Mouse (Mus musculus): ENCODE data around the gene Enpp3. TPM values are rescaled to one million over a fixed set of nuclear protein-coding genes. Genes with fewer than 3 reads are reported as not detected.

Enpp3 gene
- total and polyA plus RNA-seq, 2 experiments from 2014 or later: 1.5 to 4.0 TPM

- Histone ChIP-seq H3K4me2 (ENCODE audit: low read depth, low read length) (no peak overlapping the region), H3K9ac (replicated peaks; ENCODE audit: low read length) (no peak overlapping the region), H3K4me3 (ENCODE audit: low read length) (no peak overlapping the region), H3K4me1 (ENCODE audit: insufficient read depth, low read length) (no peaks in the 10 kb centered on the region), H3K27ac (no peak overlapping the region), H3K27me3 (ENCODE audit: insufficient read depth, low read length) (no peaks in the 10 kb centered on the region), H3K9me3 (ENCODE audit: low read length) (no peaks in the 10 kb centered on the region), H3K36me3 (ENCODE audit: insufficient read depth, low read length) (no peaks in the 10 kb centered on the region)
- ATAC-seq (no peak), DNase-seq (ENCODE audit: low spot score) (no peak)
- TF ChIP-seq CTCF (IDR thresholded peaks at IDR 0.05; ENCODE audit: low read depth): no peak
- 83% methylated on average over 12 of the region's 15 CpGs for WGBS
Observed at GRCm38 (mm10) chr10:24831377-24832095, 11.1 kb downstream of the Enpp3 start.

GRCm38 (mm10) chr10:24830448-24830847, 12.2 kb downstream of the Enpp3 start:
- no peak overlapping the region for H3K4me3 ChIP-seq (ENCODE audit: low read length)
- DNase-seq (ENCODE audit: low spot score) (no peak), ATAC-seq (no peak)
- no peaks in the 10 kb centered on the region for H3K9me3 ChIP-seq (ENCODE audit: low read length)
- no peaks in the 10 kb centered on the region for H3K27me3 ChIP-seq (ENCODE audit: insufficient read depth, low read length)
- no peaks in the 10 kb centered on the region for H3K36me3 ChIP-seq (ENCODE audit: insufficient read depth, low read length)
- H3K4me2 ChIP-seq (ENCODE audit: low read depth, low read length): no peak overlapping the region
- WGBS: 89% methylated on average over 5 of the region's 5 CpGs
- H3K4me1 ChIP-seq (ENCODE audit: insufficient read depth, low read length): no peaks in the 10 kb centered on the region
- H3K27ac ChIP-seq: no peak overlapping the region
- H3K9ac ChIP-seq (replicated peaks; ENCODE audit: low read length): no peak overlapping the region
- TF ChIP-seq CTCF (IDR thresholded peaks at IDR 0.05; ENCODE audit: low read depth): no peak

DNA sequence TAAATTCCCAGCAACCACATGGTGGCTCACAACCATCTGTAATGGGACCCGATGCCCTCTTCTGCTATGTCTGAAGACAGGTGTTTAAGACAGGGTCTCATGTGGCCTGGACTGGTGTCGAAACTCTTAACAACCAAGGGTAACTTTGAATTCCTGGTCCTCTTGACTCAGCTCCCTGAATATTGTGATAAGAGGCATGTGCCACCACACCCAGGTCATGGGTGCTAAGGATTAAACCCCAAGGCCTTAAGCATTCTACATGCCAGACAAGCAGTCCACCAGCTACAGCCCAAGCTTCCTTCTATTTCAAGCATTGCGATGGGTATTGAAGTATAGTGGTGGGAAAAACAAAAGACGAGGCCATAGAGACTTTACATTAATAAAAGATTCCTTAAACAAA, 14.5 kb downstream of the Enpp3 start:
- Histone ChIP-seq H3K9me3 (ENCODE audit: low read length) (no peaks in the 10 kb centered on the region), H3K9ac (replicated peaks; ENCODE audit: low read length) (no peak overlapping the region), H3K4me2 (ENCODE audit: low read depth, low read length) (no peak overlapping the region), H3K4me1 (ENCODE audit: insufficient read depth, low read length) (no peaks in the 10 kb centered on the region), H3K36me3 (ENCODE audit: insufficient read depth, low read length) (no peaks in the 10 kb centered on the region), H3K4me3 (ENCODE audit: low read length) (no peak overlapping the region), H3K27ac (no peak overlapping the region), H3K27me3 (ENCODE audit: insufficient read depth, low read length) (no peaks in the 10 kb centered on the region)
- no peak for DNase-seq (ENCODE audit: low spot score)
- no peak for TF ChIP-seq CTCF (IDR thresholded peaks at IDR 0.05; ENCODE audit: low read depth)
- 95% methylated on average over 4 of the region's 4 CpGs for WGBS
- ATAC-seq: no peak

- ATAC-seq (no peak), DNase-seq (ENCODE audit: low spot score) (peak; percentile 7)
- H3K4me1 ChIP-seq (ENCODE audit: insufficient read depth, low read length): no peaks in the 10 kb centered on the region
- H3K36me3 ChIP-seq (ENCODE audit: insufficient read depth, low read length): no peaks in the 10 kb centered on the region
- no peaks in the 10 kb centered on the region for H3K9me3 ChIP-seq (ENCODE audit: low read length)
- H3K4me2 ChIP-seq (ENCODE audit: low read depth, low read length): peak overlapping the region; percentile 13; the same call in 1 of the 2 replicates
- H3K27ac ChIP-seq: no peak overlapping the region
- H3K9ac ChIP-seq (replicated peaks; ENCODE audit: low read length): no peak overlapping the region
- TF ChIP-seq CTCF (IDR thresholded peaks at IDR 0.05; ENCODE audit: low read depth): no peak
- no peak overlapping the region for H3K4me3 ChIP-seq (ENCODE audit: low read length)
- 10% methylated on average over 6 of the region's 6 CpGs for WGBS
- no peaks in the 10 kb centered on the region for H3K27me3 ChIP-seq (ENCODE audit: insufficient read depth, low read length)
Observed at GRCm38 (mm10) chr10:24826130-24826529, 16.5 kb downstream of the Enpp3 start.

- 74% methylated on average over 7 of the region's 7 CpGs for WGBS
- ATAC-seq (no peak), DNase-seq (ENCODE audit: low spot score) (no peak)
- Histone ChIP-seq H3K27me3 (ENCODE audit: insufficient read depth, low read length) (no peaks in the 10 kb centered on the region), H3K36me3 (ENCODE audit: insufficient read depth, low read length) (no peaks in the 10 kb centered on the region), H3K4me2 (ENCODE audit: low read depth, low read length) (peak overlapping the region; percentile 13; the same call in 1 of the 2 replicates), H3K9ac (replicated peaks; ENCODE audit: low read length) (no peak overlapping the region), H3K27ac (no peak overlapping the region), H3K4me3 (ENCODE audit: low read length) (no peak overlapping the region), H3K4me1 (ENCODE audit: insufficient read depth, low read length) (no peaks in the 10 kb centered on the region), H3K9me3 (ENCODE audit: low read length) (no peaks in the 10 kb centered on the region)
- no peak for TF ChIP-seq CTCF (IDR thresholded peaks at IDR 0.05; ENCODE audit: low read depth)
Observed at GRCm38 (mm10) chr10:24825456-24826081, 17.1 kb downstream of the Enpp3 start.

DNA sequence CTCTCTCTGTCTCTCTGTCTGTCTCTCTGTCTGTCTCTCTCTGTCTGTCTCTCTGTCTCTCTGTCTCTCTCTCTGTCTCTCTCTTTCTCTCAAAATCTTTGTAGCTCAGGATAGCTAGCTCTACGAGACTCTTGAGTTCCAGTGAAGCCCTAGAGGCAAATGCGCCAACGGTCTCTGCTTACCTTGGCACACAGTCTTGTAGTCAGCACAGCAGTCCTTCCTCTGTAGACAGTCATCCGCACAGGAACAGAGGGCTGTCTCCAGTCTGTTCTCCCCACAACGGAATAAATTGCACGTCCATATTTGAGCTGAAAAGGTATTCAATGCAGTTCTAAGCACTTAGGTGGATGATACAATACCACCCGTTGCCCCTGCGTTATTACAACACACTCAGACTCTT, 18.0 kb downstream of the Enpp3 start:
- no peak overlapping the region for H3K4me2 ChIP-seq (ENCODE audit: low read depth, low read length)
- no peaks in the 10 kb centered on the region for H3K4me1 ChIP-seq (ENCODE audit: insufficient read depth, low read length)
- H3K27me3 ChIP-seq (ENCODE audit: insufficient read depth, low read length): no peaks in the 10 kb centered on the region
- no peak overlapping the region for H3K4me3 ChIP-seq (ENCODE audit: low read length)
- no peaks in the 10 kb centered on the region for H3K9me3 ChIP-seq (ENCODE audit: low read length)
- no peak overlapping the region for H3K9ac ChIP-seq (replicated peaks; ENCODE audit: low read length)
- DNase-seq (ENCODE audit: low spot score) (no peak), ATAC-seq (no peak)
- WGBS: 75% methylated on average over 8 of the region's 8 CpGs
- H3K36me3 ChIP-seq (ENCODE audit: insufficient read depth, low read length): no peaks in the 10 kb centered on the region
- no peak for TF ChIP-seq CTCF (IDR thresholded peaks at IDR 0.05; ENCODE audit: low read depth)
- no peak overlapping the region for H3K27ac ChIP-seq
